Mouse (Mus musculus) embryonic fibroblast, embryonic 13.5 days (primary cell): Measurements from ENCODE around the gene Gm45716.

Experiments
- CTCF ChIP-seq: IDR thresholded peaks from 2 replicates; pipeline ENCODE4 v1.5.1; 2011; ENCODE audit warnings: mild to moderate bottlenecking, control low read depth, low read length, moderate library complexity, borderline replicate concordance; ENCODE audit not compliant: insufficient read depth
- POLR2A ChIP-seq: IDR thresholded peaks from 2 replicates; pipeline ENCODE4 v1.6.1; 2011; ENCODE audit warnings: low read depth, mild to moderate bottlenecking, control low read depth, low read length, moderate library complexity

DNA sequence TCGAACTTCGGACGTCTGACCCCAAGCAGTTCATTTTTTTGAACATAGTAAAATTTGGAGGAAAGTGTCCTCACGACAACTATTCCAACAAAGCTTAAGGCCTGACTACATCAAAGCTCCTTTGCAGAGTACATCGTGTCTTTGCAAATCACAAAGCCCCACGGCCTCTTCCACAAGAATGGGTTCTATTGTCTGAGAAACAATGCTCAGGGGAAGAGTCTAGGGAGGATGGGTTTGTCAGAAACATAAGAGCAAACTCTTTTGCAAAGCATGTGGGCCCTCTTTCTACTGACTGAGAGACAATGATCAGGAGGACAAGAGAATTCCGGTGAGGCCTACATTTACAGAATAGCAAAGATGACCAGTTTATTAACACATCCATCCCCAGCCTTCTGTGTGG lies 26.8 kb downstream of the Gm45716 start:
- TF ChIP-seq POLR2A, result no peak
- no peak for TF ChIP-seq CTCF
